Mouse (Mus musculus): ENCODE measurements around the gene Olfr288. TPM values are rescaled to one million over a fixed set of nuclear protein-coding genes. Genes with fewer than 3 reads are reported as not detected.

The Olfr288 gene
- polyA plus RNA-seq, 1 experiment from 2014 or later: not detected

- ATAC-seq (replicated peaks; ENCODE audit: low FRiP score, low read depth) (no peak), DNase-seq (ENCODE audit: low spot score) (no peak)
- H3K27ac ChIP-seq: no peak overlapping the region
- 60% methylated on average over 19 of the region's 19 CpGs for WGBS
- no peaks in the 10 kb centered on the region for H3K9me3 ChIP-seq (replicated peaks; ENCODE audit: low read length)
- no peak overlapping the region for H3K4me2 ChIP-seq (ENCODE audit: low read length)
- no peaks in the 10 kb centered on the region for H3K4me1 ChIP-seq (replicated peaks; ENCODE audit: insufficient read depth, low read length)
- H3K9ac ChIP-seq (ENCODE audit: low read depth, low read length): no peak overlapping the region
- H3K27me3 ChIP-seq (ENCODE audit: insufficient read depth, low read length): 0 out of 2 replicates have a peak, but pooled peaks cover under 1% of the 10 kb centered on the region
- TF ChIP-seq CTCF (IDR thresholded peaks at IDR 0.05; ENCODE audit: low read depth): no peak
- H3K36me3 ChIP-seq (ENCODE audit: insufficient read depth, low read length): no peaks in the 10 kb centered on the region
- H3K4me3 ChIP-seq (replicated peaks; ENCODE audit: low read depth, low read length): no peak overlapping the region
These were observed 34.1 kb downstream of the Olfr288 start for GRCm38 (mm10) chr15:98161026-98161805.

- ATAC-seq (replicated peaks; ENCODE audit: low FRiP score, low read depth): no peak
- Histone ChIP-seq H3K9me3 (replicated peaks; ENCODE audit: low read length) (no peaks in the 10 kb centered on the region), H3K36me3 (ENCODE audit: insufficient read depth, low read length) (no peaks in the 10 kb centered on the region), H3K4me1 (replicated peaks; ENCODE audit: insufficient read depth, low read length) (no peaks in the 10 kb centered on the region), H3K27me3 (ENCODE audit: insufficient read depth, low read length) (no peaks in the 10 kb centered on the region), H3K4me3 (replicated peaks; ENCODE audit: low read depth, low read length) (no peak overlapping the region), H3K9ac (ENCODE audit: low read depth, low read length) (no peak overlapping the region), H3K27ac (no peak overlapping the region), H3K4me2 (ENCODE audit: low read length) (no peak overlapping the region)
- DNase-seq (ENCODE audit: low spot score): no peak
- WGBS: 76% methylated on average over 1 of the region's 1 CpGs
- TF ChIP-seq CTCF (IDR thresholded peaks at IDR 0.05; ENCODE audit: low read depth): no peak
These were observed 38.1 kb downstream of the Olfr288 start for GRCm38 (mm10) chr15:98157253-98157652.

- Histone ChIP-seq H3K4me3 (replicated peaks; ENCODE audit: low read depth, low read length) (no peak overlapping the region), H3K4me1 (replicated peaks; ENCODE audit: insufficient read depth, low read length) (no peaks in the 10 kb centered on the region), H3K9ac (ENCODE audit: low read depth, low read length) (no peak overlapping the region), H3K4me2 (ENCODE audit: low read length) (no peak overlapping the region), H3K36me3 (ENCODE audit: insufficient read depth, low read length) (no peaks in the 10 kb centered on the region), H3K9me3 (replicated peaks; ENCODE audit: low read length) (no peaks in the 10 kb centered on the region), H3K27ac (no peak overlapping the region), H3K27me3 (ENCODE audit: insufficient read depth, low read length) (no peaks in the 10 kb centered on the region)
- DNase-seq (ENCODE audit: low spot score): no peak
- WGBS: 66% methylated on average over 4 of the region's 4 CpGs
- no peak for TF ChIP-seq CTCF (IDR thresholded peaks at IDR 0.05; ENCODE audit: low read depth)
- ATAC-seq (replicated peaks; ENCODE audit: low FRiP score, low read depth): no peak
These were observed 39.4 kb downstream of the Olfr288 start for GRCm38 (mm10) chr15:98155944-98156343.

GRCm38 (mm10) chr15:98155272-98155671 lies 40.1 kb downstream of the Olfr288 start:
- H3K4me2 ChIP-seq (ENCODE audit: low read length): no peak overlapping the region
- 95% methylated on average over 5 of the region's 5 CpGs for whole genome bisulfite sequencing
- H3K27me3 ChIP-seq (ENCODE audit: insufficient read depth, low read length): no peaks in the 10 kb centered on the region
- H3K4me1 ChIP-seq (replicated peaks; ENCODE audit: insufficient read depth, low read length): no peaks in the 10 kb centered on the region
- H3K27ac ChIP-seq: no peak overlapping the region
- no peaks in the 10 kb centered on the region for H3K36me3 ChIP-seq (ENCODE audit: insufficient read depth, low read length)
- no peak overlapping the region for H3K9ac ChIP-seq (ENCODE audit: low read depth, low read length)
- no peaks in the 10 kb centered on the region for H3K9me3 ChIP-seq (replicated peaks; ENCODE audit: low read length)
- no peak for TF ChIP-seq CTCF (IDR thresholded peaks at IDR 0.05; ENCODE audit: low read depth)
- DNase-seq (ENCODE audit: low spot score) (no peak), ATAC-seq (replicated peaks; ENCODE audit: low FRiP score, low read depth) (no peak)
- H3K4me3 ChIP-seq (replicated peaks; ENCODE audit: low read depth, low read length): no peak overlapping the region

- H3K4me2 ChIP-seq (ENCODE audit: low read length): no peak overlapping the region
- DNase-seq (ENCODE audit: low spot score) (no peak), ATAC-seq (replicated peaks; ENCODE audit: low FRiP score, low read depth) (no peak)
- no peaks in the 10 kb centered on the region for H3K4me1 ChIP-seq (replicated peaks; ENCODE audit: insufficient read depth, low read length)
- TF ChIP-seq CTCF (IDR thresholded peaks at IDR 0.05; ENCODE audit: low read depth): peak; percentile 9; the same call in 1 of the 2 replicates
- H3K9ac ChIP-seq (ENCODE audit: low read depth, low read length): no peak overlapping the region
- H3K27ac ChIP-seq: no peak overlapping the region
- 70% methylated on average over 3 of the region's 3 CpGs for WGBS
- H3K9me3 ChIP-seq (replicated peaks; ENCODE audit: low read length): no peaks in the 10 kb centered on the region
- no peaks in the 10 kb centered on the region for H3K36me3 ChIP-seq (ENCODE audit: insufficient read depth, low read length)
- H3K4me3 ChIP-seq (replicated peaks; ENCODE audit: low read depth, low read length): no peak overlapping the region
- H3K27me3 ChIP-seq (ENCODE audit: insufficient read depth, low read length): no peaks in the 10 kb centered on the region
These were observed 40.7 kb downstream of the Olfr288 start for GRCm38 (mm10) chr15:98154631-98155030.

- no peak for ATAC-seq (replicated peaks; ENCODE audit: low FRiP score, low read depth)
- H3K27ac ChIP-seq: no peak overlapping the region
- DNase-seq (ENCODE audit: low spot score): no peak
- TF ChIP-seq CTCF (IDR thresholded peaks at IDR 0.05; ENCODE audit: low read depth): no peak
- H3K36me3 ChIP-seq (ENCODE audit: insufficient read depth, low read length): no peaks in the 10 kb centered on the region
- no peak overlapping the region for H3K4me3 ChIP-seq (replicated peaks; ENCODE audit: low read depth, low read length)
- 63% methylated on average over 4 of the region's 4 CpGs for WGBS
- no peak overlapping the region for H3K4me2 ChIP-seq (ENCODE audit: low read length)
- no peaks in the 10 kb centered on the region for H3K9me3 ChIP-seq (replicated peaks; ENCODE audit: low read length)
- no peaks in the 10 kb centered on the region for H3K4me1 ChIP-seq (replicated peaks; ENCODE audit: insufficient read depth, low read length)
- H3K9ac ChIP-seq (ENCODE audit: low read depth, low read length): no peak overlapping the region
- H3K27me3 ChIP-seq (ENCODE audit: insufficient read depth, low read length): no peaks in the 10 kb centered on the region
These were observed 41.2 kb downstream of the Olfr288 start for GRCm38 (mm10) chr15:98154146-98154545.

Measured in kidney, postnatal 0 days (tissue).